Mouse (Mus musculus): ENCODE measurements around the gene Aanat. TPM values are rescaled to one million over a fixed set of nuclear protein-coding genes. Genes with fewer than 3 reads are reported as not detected.

Aanat gene
- polyA plus RNA-seq, 1 experiment from 2014 or later: 0.15 TPM

DNA sequence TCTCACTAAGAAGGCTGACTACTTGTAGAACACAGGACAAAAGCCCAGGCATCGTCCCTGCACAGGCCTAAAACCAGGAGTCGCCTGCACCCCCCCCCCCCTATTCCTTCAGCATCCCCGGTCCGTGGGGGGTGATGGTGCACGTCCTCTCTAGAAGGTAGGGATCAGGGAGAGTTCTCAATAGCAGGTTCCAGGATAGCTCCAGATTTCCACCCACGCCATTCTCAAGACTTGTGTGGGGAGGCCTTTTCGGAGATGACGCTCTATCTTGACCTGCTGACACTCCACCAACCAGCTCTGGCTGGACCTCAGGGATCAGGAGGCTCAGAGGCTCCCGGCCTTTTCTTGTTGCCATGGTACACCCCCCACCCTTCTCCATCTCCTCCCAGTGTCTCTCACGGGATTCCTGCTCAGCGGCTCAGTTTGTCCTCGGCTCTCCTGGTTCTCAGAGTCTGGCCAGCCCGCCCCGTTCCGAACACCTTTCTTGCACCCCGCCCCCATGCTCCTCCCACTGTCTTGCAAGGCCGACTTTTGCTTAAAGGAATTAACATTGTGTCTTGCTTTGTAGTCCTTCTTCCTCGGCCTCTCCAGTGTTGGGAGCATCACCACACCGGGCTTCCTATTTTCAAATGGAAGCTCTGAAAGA lies 57.5 kb downstream of the Aanat start:
- H3K4me1 ChIP-seq: peaks cover 26% of the 10 kb centered on the region
- peak overlapping the region; percentile 37; the same call in 1 of the 2 replicates for H3K9ac ChIP-seq
- no peaks in the 10 kb centered on the region for H3K36me3 ChIP-seq
- H3K27me3 ChIP-seq: 0 out of 2 replicates have a peak, but pooled peaks cover 10% of the 10 kb centered on the region
- WGBS: 5% methylated on average over 19 of the region's 19 CpGs
- H3K4me2 ChIP-seq (replicated peaks): peak overlapping the region; percentile 54
- peak; percentile 56 for ATAC-seq (ENCODE audit: low FRiP score)
- H3K27ac ChIP-seq: 0 out of 2 replicates have a peak overlapping the region, but pooled peaks have one; percentile 60
- peak overlapping the region; percentile 11; the same call in 1 of the 2 replicates for H3K4me3 ChIP-seq
- H3K9me3 ChIP-seq (replicated peaks): no peaks in the 10 kb centered on the region

- 0 out of 2 replicates have a peak overlapping the region, but pooled peaks have one; percentile 60 for H3K27ac ChIP-seq
- H3K27me3 ChIP-seq: peaks cover 16% of the 10 kb centered on the region
- no peak for ATAC-seq (ENCODE audit: low FRiP score)
- H3K36me3 ChIP-seq: no peaks in the 10 kb centered on the region
- 40% methylated on average over 21 of the region's 21 CpGs for WGBS
- 0 out of 2 replicates have a peak overlapping the region, but pooled peaks have one; percentile 2 for H3K9ac ChIP-seq
- peak overlapping the region; percentile 54; the same call in 1 of the 2 replicates for H3K4me2 ChIP-seq (replicated peaks)
- H3K9me3 ChIP-seq (replicated peaks): no peaks in the 10 kb centered on the region
- peaks cover 31% of the 10 kb centered on the region for H3K4me1 ChIP-seq
- H3K4me3 ChIP-seq: no peak overlapping the region
Measured at GRCm38 (mm10) chr11:116644225-116645112, 58.2 kb downstream of the Aanat start.

DNA sequence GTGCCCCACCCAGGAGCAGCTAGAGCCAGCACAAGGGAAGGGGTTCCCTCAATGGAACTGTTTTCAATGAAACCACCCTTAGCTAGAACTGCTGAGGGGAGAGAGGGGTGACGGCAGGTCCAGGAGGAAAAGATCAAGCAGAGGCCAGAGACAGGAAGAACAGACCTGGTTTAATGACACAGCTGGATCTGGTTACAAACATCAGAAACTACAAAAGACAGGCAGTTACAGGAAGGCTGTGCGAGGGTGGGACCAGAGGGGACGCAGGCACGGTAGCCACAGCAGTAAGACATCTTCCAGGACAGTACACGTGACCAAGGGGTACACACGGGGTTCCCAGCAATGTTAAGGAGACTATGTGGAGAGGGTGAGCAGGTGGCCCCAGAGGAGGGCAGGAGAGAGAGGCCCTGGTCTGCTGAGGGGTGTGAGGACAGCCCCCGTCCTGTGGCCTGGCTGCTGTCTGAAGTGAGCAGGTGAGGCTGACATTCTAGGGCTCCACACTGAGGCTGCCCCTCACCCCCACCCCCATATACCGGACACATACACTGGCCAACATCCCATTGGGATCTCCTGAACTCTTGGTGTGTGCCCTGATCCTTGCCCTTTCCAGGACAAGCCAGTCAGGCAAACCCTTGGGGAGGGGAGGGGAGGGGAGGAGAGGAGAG lies 59.3 kb downstream of the Aanat start:
- WGBS: 65% methylated on average over 8 of the region's 8 CpGs
- Histone ChIP-seq H3K27me3 (peaks cover 25% of the 10 kb centered on the region), H3K9me3 (replicated peaks) (no peaks in the 10 kb centered on the region), H3K36me3 (no peaks in the 10 kb centered on the region), H3K4me3 (no peak overlapping the region), H3K9ac (no peak overlapping the region), H3K27ac (no peak overlapping the region), H3K4me1 (peaks cover 31% of the 10 kb centered on the region), H3K4me2 (replicated peaks) (no peak overlapping the region)
- ATAC-seq (ENCODE audit: low FRiP score): no peak

GRCm38 (mm10) chr11:116646136-116646535 lies 59.9 kb downstream of the Aanat start:
- Histone ChIP-seq H3K9ac (no peak overlapping the region), H3K9me3 (replicated peaks) (no peaks in the 10 kb centered on the region), H3K27ac (no peak overlapping the region), H3K4me3 (no peak overlapping the region), H3K4me1 (peaks cover 31% of the 10 kb centered on the region), H3K27me3 (peaks cover 31% of the 10 kb centered on the region), H3K36me3 (no peaks in the 10 kb centered on the region), H3K4me2 (replicated peaks) (no peak overlapping the region)
- ATAC-seq (ENCODE audit: low FRiP score): no peak
- 68% methylated on average over 11 of the region's 11 CpGs for WGBS

GRCm38 (mm10) chr11:116646771-116647170 lies 60.5 kb downstream of the Aanat start:
- peaks cover 37% of the 10 kb centered on the region for H3K27me3 ChIP-seq
- H3K36me3 ChIP-seq: no peaks in the 10 kb centered on the region
- no peak for ATAC-seq (ENCODE audit: low FRiP score)
- no peak overlapping the region for H3K27ac ChIP-seq
- 79% methylated on average over 7 of the region's 7 CpGs for WGBS
- H3K9me3 ChIP-seq (replicated peaks): no peaks in the 10 kb centered on the region
- H3K4me3 ChIP-seq: no peak overlapping the region
- H3K4me1 ChIP-seq: peaks cover 31% of the 10 kb centered on the region
- no peak overlapping the region for H3K9ac ChIP-seq
- H3K4me2 ChIP-seq (replicated peaks): no peak overlapping the region

Other genes with a start within 250 kb of the Aanat start
- 44.8 and 47.2 TPM in 2 replicates for gene Rnf157, start 173.4 kb upstream of the Aanat start, polyA plus RNA-seq (2016; fragmentation: Nextera tagmentation; extraction: Ambion mirVana)
- 46.6 and 50.6 TPM in 2 replicates for gene Ubald2, start 152.3 kb upstream of the Aanat start, polyA plus RNA-seq (2016; fragmentation: Nextera tagmentation; extraction: Ambion mirVana)
- gene Qrich2, start 120.2 kb upstream of the Aanat start, polyA plus RNA-seq (2016; fragmentation: Nextera tagmentation; extraction: Ambion mirVana): 0.18 and 0.39 TPM in 2 replicates
- 164 and 179 TPM in 2 replicates for gene Prpsap1, start 92.2 kb upstream of the Aanat start, polyA plus RNA-seq (2016; fragmentation: Nextera tagmentation; extraction: Ambion mirVana)
- gene Sphk1, start 55.5 kb upstream of the Aanat start, polyA plus RNA-seq (2016; fragmentation: Nextera tagmentation; extraction: Ambion mirVana): 8.9 and 10.2 TPM in 2 replicates
- gene Ube2o, start 5.0 kb upstream of the Aanat start, polyA plus RNA-seq (2016; fragmentation: Nextera tagmentation; extraction: Ambion mirVana): 23.6 and 27.6 TPM in 2 replicates
- 3.7 and 4.5 TPM in 2 replicates for gene Rhbdf2, start 40.6 kb downstream of the Aanat start, polyA plus RNA-seq (2016; fragmentation: Nextera tagmentation; extraction: Ambion mirVana)
- 0.34 and 0.43 TPM in 2 replicates for gene Prcd, start 67.1 kb downstream of the Aanat start, polyA plus RNA-seq (2016; fragmentation: Nextera tagmentation; extraction: Ambion mirVana)
- gene Cygb, start 67.9 kb downstream of the Aanat start, polyA plus RNA-seq (2016; fragmentation: Nextera tagmentation; extraction: Ambion mirVana): 4.5 and 5.9 TPM in 2 replicates
- not detected in 2 replicates for gene St6galnac1, start 189.1 kb downstream of the Aanat start, polyA plus RNA-seq (2016; fragmentation: Nextera tagmentation; extraction: Ambion mirVana)
- 95.0 and 105 TPM in 2 replicates for gene Mxra7, start 241.6 kb downstream of the Aanat start, polyA plus RNA-seq (2016; fragmentation: Nextera tagmentation; extraction: Ambion mirVana)